Mouse (Mus musculus): Measurements from ENCODE around the gene Dnajc7.
"Not testable (repeated sequence)": the region's sequence is repeated elsewhere in the genome, so short reads cannot be mapped to it uniquely, and the experiment has no call there.

The Dnajc7 gene

GRCm38 (mm10) chr11:100619982-100620381, at the start of gene Dnajc7:
TSS of gene Dnajc7 (minus strand) at chr11:100620168.
- no peak for DNase-seq (ENCODE audit: extremely low read depth, low read depth, low spot score)

DNA sequence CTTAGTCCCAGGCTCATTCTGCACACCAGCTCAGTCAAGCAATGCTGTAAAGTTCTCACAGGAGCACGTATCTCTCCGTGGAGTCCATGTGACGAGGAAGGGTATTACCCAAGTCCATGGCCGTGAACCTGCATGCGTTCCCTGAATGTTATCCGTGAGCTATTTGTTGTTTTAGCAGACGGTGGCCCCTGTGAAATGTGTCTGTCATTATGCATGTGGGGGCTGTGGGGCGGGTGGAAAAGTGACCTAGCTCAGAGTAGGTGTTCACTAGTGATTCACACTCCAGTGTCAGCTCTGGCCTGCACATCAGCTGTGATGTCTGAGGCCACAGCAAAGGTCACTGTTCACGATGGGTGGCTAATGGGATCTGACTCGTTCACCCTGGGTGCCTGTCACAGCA, 39.8 kb upstream of the Dnajc7 start:
- no peak for DNase-seq (ENCODE audit: extremely low read depth, low read depth, low spot score)

DNA sequence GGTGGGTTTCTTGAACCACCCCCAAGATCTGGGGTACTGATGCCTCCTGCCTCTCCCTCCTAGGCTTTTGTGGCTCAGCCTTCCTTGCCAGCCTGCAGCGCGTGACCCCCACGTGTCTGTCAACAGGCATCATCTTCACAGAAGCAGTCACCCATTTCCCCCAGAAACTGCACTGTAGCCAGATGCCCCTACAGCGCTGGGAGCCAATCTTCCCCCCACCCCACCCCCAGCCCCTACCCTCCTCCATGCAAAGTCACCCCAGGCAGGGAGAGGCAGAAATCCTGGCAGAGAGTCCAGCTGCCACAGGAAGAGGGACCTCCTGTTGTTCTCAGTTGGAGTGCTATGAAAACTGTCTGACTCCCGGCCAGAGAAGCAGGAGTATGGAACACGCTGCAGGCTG, 36.5 kb upstream of the Dnajc7 start:
- no peak for DNase-seq (ENCODE audit: extremely low read depth, low read depth, low spot score)

- DNase-seq (ENCODE audit: extremely low read depth, low read depth, low spot score) = not testable (repeated sequence)
Observed at GRCm38 (mm10) chr11:100655589-100655988, 35.6 kb upstream of the Dnajc7 start.

- no peak for DNase-seq (ENCODE audit: extremely low read depth, low read depth, low spot score)
Observed at GRCm38 (mm10) chr11:100651748-100652147, 31.8 kb upstream of the Dnajc7 start.

DNA sequence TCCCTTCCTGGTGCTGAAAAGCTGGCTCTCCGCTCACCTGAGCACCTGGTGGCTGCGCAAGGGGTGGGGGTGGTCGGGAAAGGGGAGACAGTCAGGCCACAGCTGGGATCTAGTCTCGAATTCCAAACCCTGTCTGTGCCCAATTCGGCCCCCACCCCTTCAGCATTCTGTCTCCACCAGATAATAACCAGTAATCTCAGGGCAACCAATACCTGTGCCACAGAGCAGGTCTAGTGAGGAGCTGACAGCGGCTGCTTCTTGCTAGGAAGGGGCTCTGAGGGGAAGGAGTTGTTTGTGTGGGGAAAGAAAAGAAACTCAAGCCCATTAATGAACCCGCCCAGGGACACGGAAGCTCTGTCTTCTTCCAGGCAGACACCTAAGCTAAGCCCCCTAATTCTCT, 31.2 kb upstream of the Dnajc7 start:
- DNase-seq (ENCODE audit: extremely low read depth, low read depth, low spot score) = no peak

GRCm38 (mm10) chr11:100648405-100648804, 28.4 kb upstream of the Dnajc7 start:
- DNase-seq (ENCODE audit: extremely low read depth, low read depth, low spot score) = no peak

- DNase-seq (ENCODE audit: extremely low read depth, low read depth, low spot score) = no peak
Observed at GRCm38 (mm10) chr11:100646265-100646664, 26.3 kb upstream of the Dnajc7 start.

- no peak for DNase-seq (ENCODE audit: extremely low read depth, low read depth, low spot score)
Observed at GRCm38 (mm10) chr11:100643612-100644575, 23.9 kb upstream of the Dnajc7 start.

- DNase-seq (ENCODE audit: extremely low read depth, low read depth, low spot score) = no peak
Observed at GRCm38 (mm10) chr11:100640159-100640906, 20.4 kb upstream of the Dnajc7 start.

GRCm38 (mm10) chr11:100634530-100634929, 14.6 kb upstream of the Dnajc7 start:
- DNase-seq (ENCODE audit: extremely low read depth, low read depth, low spot score) = no peak

- no peak for DNase-seq (ENCODE audit: extremely low read depth, low read depth, low spot score)
Observed at GRCm38 (mm10) chr11:100628862-100629352, 8.9 kb upstream of the Dnajc7 start.

DNA sequence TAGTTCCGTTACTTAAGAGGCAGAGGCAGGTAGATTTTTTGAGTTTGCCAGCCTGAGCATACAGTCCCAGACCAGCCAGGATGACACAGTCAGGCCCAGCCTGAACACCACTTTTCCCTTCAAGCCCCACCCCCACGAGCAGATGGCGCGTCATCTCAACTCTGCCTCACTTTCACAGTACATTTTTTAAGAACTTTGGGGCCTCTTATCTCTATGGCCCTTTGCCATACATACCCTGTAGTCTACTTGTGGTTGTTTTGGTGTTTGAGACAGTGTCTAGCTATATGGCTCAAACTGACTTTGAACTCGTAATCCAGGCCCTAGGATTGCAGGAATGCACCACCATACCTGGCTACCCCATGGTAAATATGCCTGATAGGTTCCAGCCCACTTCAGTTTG, 8.1 kb upstream of the Dnajc7 start:
- no peak for DNase-seq (ENCODE audit: extremely low read depth, low read depth, low spot score)

GRCm38 (mm10) chr11:100626701-100627195, 6.8 kb upstream of the Dnajc7 start:
- DNase-seq (ENCODE audit: extremely low read depth, low read depth, low spot score) = no peak

DNA sequence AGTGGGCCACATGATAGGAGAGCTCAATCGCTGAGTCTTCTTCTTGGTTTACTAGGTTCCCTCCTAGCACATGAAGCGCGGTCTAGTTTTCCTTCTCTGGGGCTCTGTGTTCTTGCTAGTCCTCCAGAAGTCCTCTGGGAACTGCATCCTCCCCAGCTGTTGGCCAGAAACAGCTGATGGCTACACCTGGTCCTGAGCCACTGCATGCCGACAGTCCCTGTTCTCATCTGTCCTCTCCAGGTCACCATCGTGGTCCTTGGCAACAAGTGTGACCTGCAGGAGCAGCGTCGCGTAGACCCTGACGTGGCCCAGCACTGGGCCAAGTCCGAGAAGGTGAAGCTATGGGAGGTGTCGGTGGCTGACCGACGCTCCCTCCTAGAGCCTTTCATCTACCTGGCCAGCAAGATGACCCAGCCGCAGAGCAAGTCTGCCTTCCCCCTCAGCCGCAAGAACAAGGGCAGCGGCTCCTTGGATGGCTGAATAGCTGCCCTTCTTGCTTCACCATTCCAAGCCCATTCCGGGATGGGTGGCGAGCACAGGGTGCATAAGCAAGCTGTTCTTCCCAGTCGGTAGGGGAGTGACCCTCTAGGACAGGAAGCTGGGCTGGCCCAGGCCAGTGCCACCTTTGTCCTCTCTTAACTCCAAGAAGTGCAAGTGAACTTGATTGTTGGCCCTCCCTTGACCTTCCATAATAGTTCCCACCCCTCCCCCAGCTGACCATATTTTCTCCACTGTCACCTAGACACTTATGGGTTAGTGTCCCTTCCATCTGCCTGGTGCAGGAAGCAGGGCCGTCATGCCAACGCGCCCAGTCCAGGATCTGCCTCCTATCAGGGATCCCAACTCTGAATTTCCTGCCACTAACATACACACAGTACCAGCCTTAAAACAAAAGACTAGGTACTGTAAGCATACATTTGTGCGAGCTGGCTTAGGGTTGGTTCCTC, 6.1 kb upstream of the Dnajc7 start:
- no peak for DNase-seq (ENCODE audit: extremely low read depth, low read depth, low spot score)

DNA sequence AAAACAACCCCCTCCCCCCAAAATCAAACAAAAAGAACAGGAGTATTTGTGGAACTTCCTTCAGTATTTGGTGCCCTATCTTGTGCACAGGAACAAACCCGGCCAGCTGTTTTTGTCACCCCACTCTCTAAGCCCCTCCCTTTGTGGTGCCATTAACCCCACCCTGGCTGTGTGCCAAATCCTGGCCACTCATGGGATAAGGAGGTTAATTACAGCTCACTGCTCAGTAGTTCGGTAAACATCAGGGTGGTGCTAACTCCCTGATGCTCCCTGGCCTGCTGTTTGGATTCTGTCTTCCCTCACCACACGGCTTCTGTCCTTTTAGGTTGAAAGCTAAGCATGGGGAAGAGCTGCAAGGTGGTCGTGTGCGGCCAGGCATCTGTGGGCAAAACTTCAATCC, 3.9 kb upstream of the Dnajc7 start:
- no peak for DNase-seq (ENCODE audit: extremely low read depth, low read depth, low spot score)

- peak; percentile 50 for DNase-seq (ENCODE audit: extremely low read depth, low read depth, low spot score)
Observed at GRCm38 (mm10) chr11:100622714-100623113, 2.7 kb upstream of the Dnajc7 start.

- no peak for DNase-seq (ENCODE audit: extremely low read depth, low read depth, low spot score)
Observed at GRCm38 (mm10) chr11:100619485-100619975, 438 bp downstream of the Dnajc7 start.

DNA sequence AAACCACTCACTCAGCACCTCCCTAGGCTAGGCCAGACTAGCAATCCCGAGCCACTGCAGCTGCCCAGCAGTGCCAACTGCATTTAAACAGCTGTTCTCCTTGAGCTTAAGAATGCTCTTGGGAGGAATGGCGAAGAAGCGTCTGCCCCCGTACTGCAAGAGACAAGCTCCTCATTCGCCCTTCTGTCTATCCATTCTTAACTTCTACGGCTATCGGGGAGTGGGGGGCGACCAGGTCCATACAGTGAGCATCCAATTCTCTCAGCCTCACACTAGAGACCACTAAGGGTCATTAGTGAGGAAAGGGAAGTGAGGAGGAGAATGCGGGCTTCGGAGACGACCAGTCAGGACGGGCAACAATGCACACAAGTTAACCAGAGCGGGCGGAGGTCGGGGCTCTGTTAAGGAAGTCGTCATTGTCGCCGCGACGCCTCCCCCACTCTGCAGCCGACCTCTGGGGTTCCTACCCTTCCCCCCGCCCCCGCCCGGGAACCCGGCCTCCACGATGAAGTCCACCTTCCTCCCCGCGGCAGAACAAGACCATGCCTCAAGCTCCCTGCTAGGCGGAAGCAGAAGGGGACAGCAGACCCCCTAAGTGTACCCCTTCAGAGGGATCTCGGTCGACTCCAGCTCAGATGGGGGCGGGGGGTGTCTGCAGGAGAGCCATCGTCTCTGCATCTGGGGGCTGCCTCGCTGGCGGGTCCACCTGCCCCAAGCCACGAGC, 1.0 kb downstream of the Dnajc7 start, which contains the start of gene Nkiras2:
Gene Nkiras2 (plus strand): TSS at position 484 of the 724 bp plus-strand sequence.
- DNase-seq (ENCODE audit: extremely low read depth, low read depth, low spot score) = no peak

Measured in fat pad, adult 2 months (tissue).